Mouse (Mus musculus) liver, embryonic 16.5 days (tissue): ENCODE results near the gene Ssmem1. TPM values are rescaled to one million over a fixed set of nuclear protein-coding genes. Genes with fewer than 3 reads are reported as not detected.
A peak's percentile ranks its signal among the peaks of the same experiment; 100 is the strongest.

Source experiments
- ATAC-seq: fragments of 200-750 bp; cut with Nextera tagmentation; 2 replicates; pipeline ENCODE4 v1.8.0; 2017; ENCODE audit warnings: low read depth, mild to moderate bottlenecking, moderate number of reproducible peaks, moderate library complexity
- H3K27ac ChIP-seq: fragments of 300-500 bp; sonication (generic); 2 replicates; pipeline ENCODE4 v1.5.1; 2014; ENCODE audit warnings: mild to moderate bottlenecking, low read length
- H3K27me3 ChIP-seq: fragments of 300-500 bp; sonication (generic); 2 replicates; pipeline ENCODE4 v1.6.1; 2014; ENCODE audit warnings: low read depth, low read length, mixed read lengths; ENCODE audit not compliant: control insufficient read depth, insufficient read depth
- H3K36me3 ChIP-seq: fragments of 300-500 bp; sonication (generic); 2 replicates; pipeline ENCODE4 v1.6.1; 2014; ENCODE audit warnings: mild to moderate bottlenecking; ENCODE audit not compliant: control insufficient read depth, insufficient read depth
- H3K4me1 ChIP-seq: fragments of 300-500 bp; sonication (generic); 2 replicates; pipeline ENCODE4 v1.6.1; 2014; ENCODE audit warnings: low read depth, low read length, mixed read lengths; ENCODE audit not compliant: control insufficient read depth
- H3K4me2 ChIP-seq: fragments of 300-500 bp; sonication (generic); 2 replicates; pipeline ENCODE4 v1.6.1; 2014; ENCODE audit warnings: low read depth, low read length, mixed read lengths
- H3K4me3 ChIP-seq: fragments of 300-500 bp; sonication (generic); 2 replicates; pipeline ENCODE4 v1.5.1; 2014; ENCODE audit warnings: low read depth, mild to moderate bottlenecking, low read length
- H3K9ac ChIP-seq: fragments of 300-500 bp; sonication (generic); 2 replicates; pipeline ENCODE4 v1.6.1; 2014; ENCODE audit warnings: low read depth, low read length
- H3K9me3 ChIP-seq: fragments of 300-500 bp; sonication (generic); replicated peaks from 2 replicates; pipeline ENCODE4 v1.6.1; 2016; ENCODE audit warnings: low read length; ENCODE audit not compliant: control insufficient read depth
- WGBS: fragments of 180-500 bp; shearing (Covaris S2); extraction: QIAGEN DNeasy Blood & Tissue Kit; methylation state at CpG from one replicate; pipeline ENCODE4 v1.1.7; 2014; ENCODE audit not compliant: insufficient replicate concordance; 5-methylcytosine and 5-hydroxymethylcytosine counted together
- polyA plus RNA-seq: library from polyadenylated mRNA; unstranded; fragments of >200 nt; fragmentation: Nextera tagmentation; extraction: Ambion mirVana; gene quantifications from 2 replicates; pipeline ENCODE4 v1.2.1, GENCODE M21; 2015

Gene Ssmem1
- 0.06 and 0.07 TPM in 2 replicates for polyA plus RNA-seq

DNA sequence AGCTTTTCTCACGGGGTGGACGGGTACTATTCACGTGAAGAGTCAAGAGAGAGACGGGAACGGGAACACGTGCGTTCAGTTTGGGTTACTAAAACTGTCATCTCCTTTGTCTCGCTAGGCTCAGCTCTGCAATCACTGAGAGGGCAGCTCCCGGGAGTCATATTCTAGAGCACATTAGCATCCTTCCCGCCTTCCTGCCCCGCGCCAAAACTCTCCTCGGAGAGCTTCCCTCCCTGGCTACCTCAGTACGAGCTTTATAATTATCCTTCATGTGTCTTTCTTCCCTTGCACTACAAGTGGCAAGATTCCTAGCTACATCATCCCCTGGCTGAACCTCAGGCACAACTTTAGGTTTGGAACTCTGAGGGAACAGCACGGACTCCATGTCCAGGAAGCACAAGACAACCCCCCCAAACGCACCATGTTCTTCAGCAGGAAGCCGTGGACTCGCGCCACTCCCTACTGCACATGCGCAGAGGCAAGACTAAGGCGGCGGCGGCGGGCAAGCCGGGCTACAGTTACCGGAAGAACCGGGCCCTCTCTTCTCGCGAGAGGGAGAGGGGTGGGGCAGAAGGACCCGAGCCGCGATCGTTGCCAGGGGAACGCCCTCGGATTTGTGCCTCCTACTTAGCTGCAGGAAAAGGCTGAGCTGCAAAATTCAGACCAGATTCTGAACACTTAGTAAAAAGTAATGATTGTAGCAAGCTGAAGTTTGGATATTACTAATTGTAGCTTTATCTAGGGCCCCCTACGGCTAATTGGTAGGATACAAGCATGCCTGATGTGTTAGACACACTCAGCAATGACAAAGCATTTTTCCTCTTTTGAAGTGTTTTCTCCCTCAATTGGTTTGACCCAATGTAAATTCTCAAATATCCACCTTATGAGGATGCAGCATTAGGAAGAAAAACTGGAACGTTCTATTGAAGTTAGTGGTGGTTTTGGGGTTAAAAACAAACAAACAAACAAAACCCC is at the start of gene Ssmem1, which contains the start of gene Tmem209:
Gene Ssmem1 (plus strand): TSS at position 585 of the 975 bp plus-strand sequence.
Gene Tmem209 (minus strand): TSS at position 519 of the 975 bp plus-strand sequence.
- Histone ChIP-seq H3K9me3 (no peaks in the 10 kb centered on the region), H3K9ac (peak within 1 kb of the TSS; percentile 83), H3K36me3 (peaks cover 14% of the 10 kb centered on the region), H3K4me2 (peak within 1 kb of the TSS; percentile 80), H3K27me3 (no peaks in the 10 kb centered on the region), H3K27ac (peak within 1 kb of the TSS; percentile 91), H3K4me3 (peak within 1 kb of the TSS; percentile 83), H3K4me1 (peaks cover 11% of the 10 kb centered on the region)
- 0% methylated on average over 35 of the region's 37 CpGs for WGBS
- ATAC-seq, result peak; percentile 100

DNA sequence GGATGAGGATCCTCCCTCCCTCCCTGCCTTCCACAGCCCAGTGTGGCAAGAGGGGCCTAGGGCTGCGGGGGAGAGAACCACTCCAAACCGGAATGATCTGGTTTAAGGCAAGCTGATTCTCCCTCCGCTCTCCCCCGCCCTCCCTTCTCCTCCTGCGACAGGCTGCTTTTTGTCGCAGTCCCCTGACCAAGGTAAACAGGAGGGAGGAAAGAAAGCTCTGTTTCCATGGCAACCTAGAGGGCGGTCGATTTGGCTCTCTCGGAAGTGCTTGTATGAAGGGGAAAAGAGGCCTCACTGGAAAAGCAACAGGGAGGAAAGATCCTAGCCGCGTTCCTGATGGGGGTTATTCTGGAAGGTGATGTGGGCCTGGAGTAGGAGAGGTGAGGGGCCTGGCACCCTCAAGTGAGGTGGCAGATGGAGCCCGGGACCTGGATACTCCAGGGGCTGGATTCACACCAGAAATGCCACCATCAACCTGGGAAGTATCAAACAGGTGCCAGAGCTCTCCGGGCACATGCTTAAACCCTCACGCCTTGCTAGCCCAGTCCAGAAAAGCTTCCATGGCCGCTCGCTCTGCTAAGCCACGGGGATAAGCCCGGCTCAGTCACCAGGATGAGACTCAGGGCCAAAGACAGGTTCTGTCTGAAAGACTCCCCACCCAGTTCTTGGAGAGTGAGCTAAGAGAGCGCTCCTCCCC is 48.8 kb upstream of the Ssmem1 start:
- no peaks in the 10 kb centered on the region for H3K9me3 ChIP-seq
- WGBS, result 30% methylated on average over 19 of the region's 19 CpGs
- H3K36me3 ChIP-seq, result no peaks in the 10 kb centered on the region
- peaks cover 19% of the 10 kb centered on the region for H3K4me1 ChIP-seq
- no peak overlapping the region for H3K9ac ChIP-seq
- H3K27ac ChIP-seq, result no peak overlapping the region
- no peaks in the 10 kb centered on the region; the same call in 1 of the 2 replicates for H3K27me3 ChIP-seq
- peak overlapping the region; percentile 73; the same call in 1 of the 2 replicates for H3K4me2 ChIP-seq
- ATAC-seq, result peak; percentile 84
- no peak overlapping the region for H3K4me3 ChIP-seq

DNA sequence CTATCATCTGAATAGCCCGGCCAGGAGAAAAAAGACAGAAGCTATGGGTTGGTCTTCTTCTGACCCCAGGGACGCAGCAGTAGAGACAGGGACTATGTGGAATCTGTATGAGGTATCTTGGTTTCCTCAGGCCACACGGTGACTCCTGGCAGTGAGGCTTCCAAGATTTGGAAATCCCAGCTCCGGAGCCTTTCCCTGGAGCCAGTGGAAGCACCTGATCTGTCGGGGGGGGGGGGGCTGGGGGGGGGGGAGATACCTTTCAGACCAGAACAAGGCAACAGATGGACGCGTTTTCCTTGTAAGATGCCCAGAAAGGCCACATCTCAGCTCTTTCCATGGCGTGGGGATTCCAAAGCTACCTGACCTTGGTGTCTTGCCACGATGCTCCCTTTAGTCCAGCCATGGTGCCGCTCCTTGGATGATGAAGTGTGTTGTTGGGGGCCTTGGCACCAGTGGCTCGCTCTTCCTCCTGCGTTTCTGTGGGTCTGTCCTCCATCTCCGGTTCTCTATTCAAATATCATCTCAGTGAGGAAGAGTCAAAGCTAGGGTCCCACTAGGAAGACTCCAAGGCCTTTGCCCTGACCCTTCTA is 47.8 kb upstream of the Ssmem1 start:
- ATAC-seq, result no peak
- H3K4me1 ChIP-seq, result peaks cover 19% of the 10 kb centered on the region
- H3K4me2 ChIP-seq, result no peak overlapping the region
- H3K9ac ChIP-seq, result no peak overlapping the region
- H3K27ac ChIP-seq, result no peak overlapping the region
- H3K27me3 ChIP-seq, result no peaks in the 10 kb centered on the region; the same call in 1 of the 2 replicates
- H3K9me3 ChIP-seq, result no peaks in the 10 kb centered on the region
- 60% methylated on average over 13 of the region's 13 CpGs for WGBS
- no peaks in the 10 kb centered on the region for H3K36me3 ChIP-seq
- no peak overlapping the region for H3K4me3 ChIP-seq

DNA sequence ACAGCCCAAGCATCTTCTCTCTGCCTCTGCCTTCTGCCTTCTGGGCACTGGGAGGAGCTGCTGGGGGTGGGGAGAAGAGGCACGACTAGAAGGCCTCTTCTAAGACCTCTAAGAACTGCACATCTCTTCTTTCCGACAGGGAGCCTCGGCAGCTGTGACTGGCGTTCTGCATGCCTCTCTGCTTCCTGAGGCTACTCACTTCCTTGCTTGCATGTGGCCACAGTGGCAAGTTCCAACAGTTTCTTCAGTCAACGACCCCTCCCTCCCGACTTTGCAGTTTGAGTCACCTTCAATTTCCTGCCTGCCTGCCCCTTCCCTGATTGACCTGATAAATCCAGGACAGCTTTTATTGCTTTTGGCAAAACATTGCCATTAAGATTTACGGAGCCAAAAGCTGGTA is 46.8 kb upstream of the Ssmem1 start:
- H3K4me1 ChIP-seq, result peaks cover 19% of the 10 kb centered on the region
- H3K9me3 ChIP-seq, result no peaks in the 10 kb centered on the region
- H3K4me2 ChIP-seq, result no peak overlapping the region
- H3K36me3 ChIP-seq, result no peaks in the 10 kb centered on the region
- WGBS, result 20% methylated on average over 7 of the region's 7 CpGs
- no peak overlapping the region for H3K27ac ChIP-seq
- no peak overlapping the region for H3K9ac ChIP-seq
- no peak for ATAC-seq
- H3K4me3 ChIP-seq, result no peak overlapping the region
- H3K27me3 ChIP-seq, result no peaks in the 10 kb centered on the region; the same call in 1 of the 2 replicates

DNA sequence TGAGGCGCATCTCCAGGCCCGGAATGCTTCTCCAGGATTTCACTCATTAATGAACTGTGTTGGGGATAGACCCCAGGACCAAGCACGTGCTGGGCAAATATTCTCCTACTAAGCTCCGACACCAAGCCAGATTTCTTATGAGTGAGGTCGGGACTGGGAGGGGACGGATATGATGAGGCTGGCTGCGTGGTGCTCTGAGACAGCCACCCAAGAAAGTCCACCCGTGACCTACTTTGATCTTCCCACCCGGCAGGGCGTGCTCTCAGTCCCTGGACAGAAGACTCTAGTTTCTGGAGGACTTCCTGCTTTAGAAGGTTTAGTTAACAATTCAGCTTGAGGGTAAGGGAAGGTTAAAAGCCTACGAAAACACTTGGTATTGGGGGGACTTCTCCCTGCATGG is 44.1 kb upstream of the Ssmem1 start:
- no peak overlapping the region for H3K4me3 ChIP-seq

DNA sequence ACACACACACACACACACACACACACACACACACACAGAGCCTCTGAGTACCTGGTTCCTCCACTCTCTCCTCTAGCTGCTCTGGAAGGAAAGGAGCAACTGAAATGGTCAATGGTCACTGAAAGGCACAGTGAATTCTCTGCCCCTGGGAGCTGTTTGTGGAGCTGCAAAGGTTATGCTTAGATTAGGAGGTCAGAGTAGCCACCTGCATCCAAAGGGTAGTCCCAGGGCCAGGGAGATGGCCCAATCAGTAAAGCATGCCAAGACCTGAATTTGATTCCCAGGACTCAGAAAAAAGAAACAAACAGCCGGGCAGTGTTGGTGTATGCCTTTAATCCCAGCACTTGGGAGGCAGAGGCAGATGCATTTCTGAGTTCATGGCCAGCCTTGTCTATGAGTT is 41.6 kb upstream of the Ssmem1 start:
- H3K27ac ChIP-seq, result no peak overlapping the region
- H3K27me3 ChIP-seq, result no peaks in the 10 kb centered on the region
- H3K36me3 ChIP-seq, result no peaks in the 10 kb centered on the region
- peak; percentile 74 for ATAC-seq
- no peak overlapping the region for H3K4me2 ChIP-seq
- no peak overlapping the region for H3K4me3 ChIP-seq
- H3K9ac ChIP-seq, result no peak overlapping the region
- H3K4me1 ChIP-seq, result peaks cover 2% of the 10 kb centered on the region
- H3K9me3 ChIP-seq, result no peaks in the 10 kb centered on the region
- 45% methylated on average over 1 of the region's 1 CpGs for WGBS

More for the DNA sequence above, 44.1 kb upstream of the Ssmem1 start:
- Histone ChIP-seq H3K9me3 (no peaks in the 10 kb centered on the region), H3K36me3 (no peaks in the 10 kb centered on the region), H3K27ac (no peak overlapping the region), H3K27me3 (no peaks in the 10 kb centered on the region; the same call in 1 of the 2 replicates), H3K4me1 (peaks cover 9% of the 10 kb centered on the region), H3K4me2 (no peak overlapping the region), H3K9ac (no peak overlapping the region)
- no peak for ATAC-seq
- WGBS, result 68% methylated on average over 11 of the region's 11 CpGs

DNA sequence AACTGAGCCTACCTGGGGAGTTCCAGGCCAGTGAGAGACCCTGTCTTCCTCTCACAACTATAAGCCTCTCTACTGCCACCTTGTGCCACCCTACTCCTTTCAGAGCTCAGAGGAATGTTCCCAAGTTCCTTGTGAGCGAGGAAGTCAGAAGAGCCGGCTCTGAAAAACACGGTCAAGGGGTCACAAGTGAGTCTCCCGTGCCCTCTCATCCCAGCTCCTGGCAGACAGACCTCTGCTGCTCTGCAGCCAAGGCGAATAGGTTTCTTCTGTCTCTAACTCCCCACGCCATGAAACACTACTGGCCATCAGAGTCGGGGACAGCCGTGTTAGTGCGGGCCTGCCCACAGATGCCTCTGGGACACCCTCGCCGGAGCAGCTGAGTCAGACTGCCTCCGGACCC is 41.0 kb upstream of the Ssmem1 start:
- Histone ChIP-seq H3K9me3 (no peaks in the 10 kb centered on the region), H3K4me3 (no peak overlapping the region), H3K27ac (no peak overlapping the region), H3K9ac (no peak overlapping the region), H3K36me3 (no peaks in the 10 kb centered on the region), H3K4me1 (no peaks in the 10 kb centered on the region), H3K4me2 (no peak overlapping the region), H3K27me3 (no peaks in the 10 kb centered on the region)
- WGBS, result 44% methylated on average over 12 of the region's 12 CpGs
- ATAC-seq, result no peak

DNA sequence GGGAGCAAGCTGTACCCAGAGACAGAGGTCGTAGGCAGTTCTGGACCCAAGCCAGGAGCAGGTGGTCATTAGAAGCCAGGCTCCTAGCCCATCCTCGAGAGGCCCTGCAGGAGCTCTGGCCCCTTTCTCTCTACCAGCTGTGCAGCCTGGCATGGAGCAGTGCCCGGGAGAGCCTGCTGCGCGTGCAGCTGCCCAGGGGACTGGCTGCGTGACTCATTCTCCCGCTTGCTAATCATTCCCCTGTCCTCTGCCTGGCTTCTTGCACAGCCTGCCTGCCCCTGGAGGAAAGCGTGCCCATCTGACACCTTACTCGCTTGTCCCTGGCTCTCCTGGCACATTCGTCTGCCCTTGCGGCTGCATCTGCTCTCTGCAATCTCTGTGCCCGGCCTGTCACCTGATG is 40.3 kb upstream of the Ssmem1 start:
- WGBS, result 82% methylated on average over 12 of the region's 12 CpGs
- H3K4me1 ChIP-seq, result no peaks in the 10 kb centered on the region
- no peaks in the 10 kb centered on the region for H3K36me3 ChIP-seq
- H3K9me3 ChIP-seq, result no peaks in the 10 kb centered on the region
- H3K27ac ChIP-seq, result no peak overlapping the region
- H3K4me3 ChIP-seq, result no peak overlapping the region
- no peaks in the 10 kb centered on the region for H3K27me3 ChIP-seq
- H3K4me2 ChIP-seq, result no peak overlapping the region
- H3K9ac ChIP-seq, result no peak overlapping the region
- no peak for ATAC-seq
